Mouse (Mus musculus): ENCODE results near the gene Amotl2.

Gene Amotl2

DNA sequence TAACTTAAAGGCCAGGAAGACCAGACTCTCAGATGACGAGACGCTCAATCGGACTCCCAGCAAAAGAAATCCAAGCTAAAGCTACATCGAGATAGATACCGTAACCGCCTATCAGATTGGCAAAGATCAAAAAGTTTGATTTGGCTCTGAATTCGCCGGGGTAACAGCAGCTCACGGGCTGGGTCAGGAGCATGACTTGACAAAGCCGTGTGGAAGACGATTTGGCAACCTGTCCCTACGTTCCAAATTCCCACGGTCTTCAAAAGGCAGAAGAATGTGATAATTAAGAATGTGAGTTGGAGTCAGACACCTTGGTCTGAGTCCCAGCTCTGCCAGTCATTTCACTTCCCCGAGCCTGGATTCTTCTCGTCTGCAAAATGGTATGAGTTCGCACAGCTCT, 53.7 kb downstream of the Amotl2 start:
- DNase-seq (ENCODE audit: extremely low read depth, low read depth, low spot score): peak; percentile 95

GRCm38 (mm10) chr9:102771308-102771895, 54.9 kb downstream of the Amotl2 start:
- DNase-seq (ENCODE audit: extremely low read depth, low read depth, low spot score): no peak

DNA sequence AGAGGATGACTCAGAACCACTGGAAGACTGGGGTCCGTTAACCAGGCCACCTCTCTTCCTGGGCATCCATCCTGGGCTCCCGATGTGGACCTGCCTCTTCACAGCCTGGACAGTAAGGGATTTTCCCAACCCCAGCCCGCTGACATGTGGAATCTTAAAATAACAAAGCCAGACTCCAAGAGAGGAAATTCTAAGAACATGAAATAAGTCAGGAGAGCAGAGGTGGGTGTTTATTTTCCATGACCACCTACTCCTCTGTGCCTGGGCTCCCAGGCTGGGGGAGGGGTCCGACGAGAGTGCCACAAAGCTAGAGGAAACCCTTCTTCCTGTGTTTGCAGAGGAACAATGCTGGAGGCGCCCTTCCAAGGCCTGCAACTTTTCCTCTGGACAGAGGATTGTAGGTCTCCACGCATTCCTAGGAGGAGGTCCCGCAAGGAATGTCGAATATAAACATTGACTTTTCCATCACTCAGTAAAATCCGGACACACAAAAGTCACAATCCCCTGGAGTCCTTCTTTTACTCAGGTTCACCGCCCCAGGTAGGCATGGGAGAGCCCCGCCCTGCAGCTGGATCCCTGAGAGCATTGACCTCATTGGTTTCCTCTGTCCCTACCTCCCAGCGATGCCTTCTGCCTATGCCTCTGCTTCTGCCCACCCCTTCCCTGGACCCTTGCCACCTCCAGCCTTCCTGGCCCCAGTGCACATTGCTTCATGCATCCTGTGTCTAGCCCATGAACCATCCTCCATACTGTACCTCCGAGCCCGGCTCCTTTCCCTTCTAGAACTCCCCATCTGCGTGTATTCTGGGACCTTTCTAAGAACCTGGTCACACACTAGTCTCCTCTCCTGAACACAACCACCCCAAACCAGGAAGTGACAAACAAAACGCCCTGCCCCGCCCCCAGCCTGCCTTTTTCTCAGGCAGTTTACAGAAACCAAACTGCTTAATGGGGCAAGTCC, 61.4 kb downstream of the Amotl2 start:
- no peak for DNase-seq (ENCODE audit: extremely low read depth, low read depth, low spot score)

DNA sequence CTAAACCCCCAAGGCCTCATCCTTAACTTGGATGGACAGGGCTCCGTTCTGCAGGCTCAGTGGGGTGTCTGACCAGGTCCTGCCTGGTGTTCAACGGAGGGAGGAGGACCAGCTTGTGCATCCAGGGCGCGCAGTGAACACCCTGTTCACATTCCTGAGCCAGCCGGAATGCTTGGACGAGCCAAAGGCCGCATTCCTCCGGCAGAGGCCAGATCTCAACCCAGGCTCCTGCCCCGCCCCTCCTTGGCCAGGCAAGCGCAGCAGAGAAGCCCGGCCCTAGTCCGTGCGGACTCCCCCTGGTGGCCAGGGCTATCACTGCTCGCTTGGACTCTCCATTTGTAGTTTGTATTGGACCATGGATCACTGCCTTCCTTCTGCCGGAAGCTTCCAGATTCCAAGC, 63.0 kb downstream of the Amotl2 start:
- DNase-seq (ENCODE audit: extremely low read depth, low read depth, low spot score): no peak

Measured in fat pad, adult 2 months (tissue).